Mouse (Mus musculus): ENCODE results near the gene Mapk14. TPM values are rescaled to one million over a fixed set of nuclear protein-coding genes. Genes with fewer than 3 reads are reported as not detected.

Mapk14 gene
- polyA plus RNA-seq, 1 experiment from 2014 or later = 30.0 TPM

DNA sequence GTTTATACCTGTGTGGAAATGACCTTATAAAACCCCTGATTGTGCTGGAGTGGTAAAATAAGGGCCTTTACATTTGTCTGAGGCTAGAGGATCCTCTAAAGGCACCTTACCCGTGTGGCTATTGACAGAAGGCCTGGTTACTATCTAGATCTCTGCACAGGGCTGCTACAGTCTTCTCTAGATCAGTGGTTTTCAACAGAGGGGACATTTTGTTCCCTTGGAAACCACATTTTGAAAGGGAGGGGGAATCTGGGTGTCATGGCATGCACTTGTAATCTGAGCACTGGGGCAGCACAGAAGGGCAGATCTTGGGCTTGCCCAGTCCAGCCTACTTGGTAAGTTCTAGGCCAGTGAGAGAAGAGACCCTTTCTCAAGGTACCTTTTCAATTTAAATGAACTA, 15.6 kb downstream of the Mapk14 start:
- no peak overlapping the region for H3K4me2 ChIP-seq (ENCODE audit: low read depth, low read length)
- no peaks in the 10 kb centered on the region for H3K36me3 ChIP-seq (ENCODE audit: control insufficient read depth, insufficient read depth, low read length)
- no peaks in the 10 kb centered on the region for H3K27me3 ChIP-seq (ENCODE audit: control insufficient read depth, insufficient read depth, low read length)
- WGBS = 42% methylated on average over 1 of the region's 1 CpGs
- no peak for ATAC-seq (ENCODE audit: low read depth)
- peaks cover 8% of the 10 kb centered on the region; the same call in 1 of the 2 replicates for H3K4me1 ChIP-seq (ENCODE audit: control insufficient read depth, insufficient read depth, low read length)
- H3K27ac ChIP-seq (ENCODE audit: low read depth, low read length) = no peak overlapping the region
- no peak overlapping the region for H3K9ac ChIP-seq (replicated peaks; ENCODE audit: low read depth, low read length)
- no peak overlapping the region for H3K4me3 ChIP-seq (ENCODE audit: low read depth, low read length)
- no peaks in the 10 kb centered on the region for H3K9me3 ChIP-seq (ENCODE audit: control insufficient read depth, low read length)

DNA sequence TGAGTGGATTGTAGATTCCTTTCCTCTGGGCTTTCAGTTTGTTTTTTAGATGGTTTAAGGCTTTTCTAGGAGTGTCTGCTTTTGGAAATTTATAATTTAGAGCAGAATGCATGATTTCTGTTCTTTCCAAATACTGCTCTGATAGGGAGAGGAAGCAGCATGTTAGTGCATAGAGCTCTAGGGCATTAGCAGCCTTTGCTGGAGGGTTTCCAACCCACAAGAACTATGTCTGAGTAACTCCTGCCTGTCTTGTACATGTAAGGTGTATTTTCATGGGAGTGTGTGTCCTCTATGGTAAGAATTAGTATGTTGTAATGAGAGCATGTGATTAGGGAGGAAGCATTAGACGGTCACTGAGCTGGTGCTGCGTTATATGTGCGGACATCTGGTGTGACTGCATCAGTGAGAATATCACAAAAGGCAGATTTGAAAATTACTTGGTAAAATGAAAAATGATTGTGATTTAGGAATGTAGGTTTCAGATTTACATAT, 16.1 kb downstream of the Mapk14 start:
- H3K36me3 ChIP-seq (ENCODE audit: control insufficient read depth, insufficient read depth, low read length) = no peaks in the 10 kb centered on the region
- no peak overlapping the region for H3K27ac ChIP-seq (ENCODE audit: low read depth, low read length)
- no peak overlapping the region for H3K4me2 ChIP-seq (ENCODE audit: low read depth, low read length)
- 86% methylated on average over 3 of the region's 3 CpGs for WGBS
- ATAC-seq (ENCODE audit: low read depth) = no peak
- no peak overlapping the region for H3K9ac ChIP-seq (replicated peaks; ENCODE audit: low read depth, low read length)
- H3K4me3 ChIP-seq (ENCODE audit: low read depth, low read length) = no peak overlapping the region
- peaks cover 8% of the 10 kb centered on the region; the same call in 1 of the 2 replicates for H3K4me1 ChIP-seq (ENCODE audit: control insufficient read depth, insufficient read depth, low read length)
- no peaks in the 10 kb centered on the region for H3K27me3 ChIP-seq (ENCODE audit: control insufficient read depth, insufficient read depth, low read length)
- no peaks in the 10 kb centered on the region for H3K9me3 ChIP-seq (ENCODE audit: control insufficient read depth, low read length)

DNA sequence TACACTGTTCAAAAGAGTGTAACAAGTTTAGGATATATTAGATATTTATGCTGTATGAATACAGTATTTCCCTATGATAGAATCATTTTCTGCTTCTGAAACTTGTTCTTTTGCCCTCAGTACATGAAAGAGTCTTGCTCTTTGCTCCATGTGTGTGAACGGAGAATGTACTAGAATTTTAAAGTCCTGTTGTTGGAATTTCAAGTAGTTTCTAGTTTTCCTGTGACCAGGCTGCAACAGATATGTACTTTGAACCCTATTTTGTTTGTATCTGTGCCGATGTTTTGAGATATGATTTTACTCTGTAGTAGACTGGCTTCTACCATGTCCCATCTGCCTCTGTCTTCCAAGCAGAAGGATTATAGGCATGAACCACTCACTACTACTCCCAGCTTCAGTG, 16.7 kb downstream of the Mapk14 start:
- ATAC-seq (ENCODE audit: low read depth) = no peak

DNA sequence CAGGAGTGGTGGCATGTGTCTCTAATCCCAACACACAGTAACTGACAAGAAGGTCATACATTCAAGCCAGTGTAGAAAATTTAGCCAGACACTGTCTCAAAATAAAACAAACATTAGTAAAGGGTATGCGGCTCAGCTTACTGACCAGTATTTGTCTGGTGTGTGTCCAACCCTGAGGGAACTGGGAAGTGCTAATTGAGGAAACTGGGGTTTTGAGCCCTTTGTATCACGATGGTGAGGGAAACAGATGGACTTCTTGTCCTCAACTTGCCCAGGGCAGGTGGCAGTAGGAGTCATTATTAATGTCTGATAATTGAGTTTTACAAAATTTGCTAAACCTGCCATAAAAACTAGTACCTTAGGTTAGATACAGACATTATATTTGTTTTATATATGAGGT, 17.9 kb downstream of the Mapk14 start:
- Histone ChIP-seq H3K4me3 (ENCODE audit: low read depth, low read length) (no peak overlapping the region), H3K4me1 (ENCODE audit: control insufficient read depth, insufficient read depth, low read length) (peaks cover 8% of the 10 kb centered on the region; the same call in 1 of the 2 replicates), H3K36me3 (ENCODE audit: control insufficient read depth, insufficient read depth, low read length) (no peaks in the 10 kb centered on the region), H3K9me3 (ENCODE audit: control insufficient read depth, low read length) (no peaks in the 10 kb centered on the region), H3K27me3 (ENCODE audit: control insufficient read depth, insufficient read depth, low read length) (no peaks in the 10 kb centered on the region), H3K27ac (ENCODE audit: low read depth, low read length) (no peak overlapping the region), H3K4me2 (ENCODE audit: low read depth, low read length) (no peak overlapping the region), H3K9ac (replicated peaks; ENCODE audit: low read depth, low read length) (no peak overlapping the region)
- 59% methylated on average over 2 of the region's 2 CpGs for WGBS
- no peak for ATAC-seq (ENCODE audit: low read depth)

More for the DNA sequence above, 16.7 kb downstream of the Mapk14 start:
- no peaks in the 10 kb centered on the region for H3K9me3 ChIP-seq (ENCODE audit: control insufficient read depth, low read length)
- no peak overlapping the region for H3K9ac ChIP-seq (replicated peaks; ENCODE audit: low read depth, low read length)
- H3K27ac ChIP-seq (ENCODE audit: low read depth, low read length) = no peak overlapping the region
- H3K36me3 ChIP-seq (ENCODE audit: control insufficient read depth, insufficient read depth, low read length) = no peaks in the 10 kb centered on the region
- no peak overlapping the region for H3K4me3 ChIP-seq (ENCODE audit: low read depth, low read length)
- peaks cover 8% of the 10 kb centered on the region; the same call in 1 of the 2 replicates for H3K4me1 ChIP-seq (ENCODE audit: control insufficient read depth, insufficient read depth, low read length)
- 96% methylated on average over 2 of the region's 2 CpGs for WGBS
- H3K4me2 ChIP-seq (ENCODE audit: low read depth, low read length) = no peak overlapping the region
- H3K27me3 ChIP-seq (ENCODE audit: control insufficient read depth, insufficient read depth, low read length) = no peaks in the 10 kb centered on the region

DNA sequence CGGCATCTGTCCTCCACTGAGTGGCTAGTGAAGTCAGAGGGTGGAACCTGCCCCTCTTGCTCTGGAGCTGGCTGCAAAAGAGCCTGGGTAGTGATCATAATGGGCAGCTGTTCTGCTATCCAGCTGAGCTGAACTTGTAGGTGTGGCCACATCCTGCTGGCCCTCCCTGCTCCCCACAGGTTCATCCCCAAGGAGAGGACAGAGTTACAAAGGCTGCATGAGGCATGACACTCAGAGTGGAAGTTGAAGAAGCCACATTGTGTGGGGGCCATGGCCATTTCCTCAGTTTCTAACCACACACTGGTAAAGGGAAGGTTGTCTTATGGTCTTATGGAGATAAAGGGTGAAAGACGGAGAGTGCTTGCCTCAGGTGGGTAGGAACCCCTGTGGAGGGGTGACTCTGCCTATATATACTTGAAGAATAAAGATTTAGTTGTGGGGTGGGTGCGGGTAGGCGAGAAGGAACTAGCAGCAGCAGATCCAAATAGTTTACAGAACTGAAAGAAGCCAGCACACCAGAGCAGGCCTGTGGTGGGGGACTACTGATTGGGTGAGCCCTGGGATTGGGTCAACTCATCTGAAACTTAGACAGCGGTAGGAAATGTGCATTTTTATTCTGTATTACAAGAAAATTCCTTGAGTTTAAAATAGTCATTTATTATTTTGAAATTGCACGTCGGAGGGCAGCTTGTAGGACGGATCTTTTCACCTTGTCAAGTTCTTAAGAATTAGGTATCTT, 18.6 kb downstream of the Mapk14 start:
- 88% methylated on average over 8 of the region's 8 CpGs for WGBS
- no peak for ATAC-seq (ENCODE audit: low read depth)

DNA sequence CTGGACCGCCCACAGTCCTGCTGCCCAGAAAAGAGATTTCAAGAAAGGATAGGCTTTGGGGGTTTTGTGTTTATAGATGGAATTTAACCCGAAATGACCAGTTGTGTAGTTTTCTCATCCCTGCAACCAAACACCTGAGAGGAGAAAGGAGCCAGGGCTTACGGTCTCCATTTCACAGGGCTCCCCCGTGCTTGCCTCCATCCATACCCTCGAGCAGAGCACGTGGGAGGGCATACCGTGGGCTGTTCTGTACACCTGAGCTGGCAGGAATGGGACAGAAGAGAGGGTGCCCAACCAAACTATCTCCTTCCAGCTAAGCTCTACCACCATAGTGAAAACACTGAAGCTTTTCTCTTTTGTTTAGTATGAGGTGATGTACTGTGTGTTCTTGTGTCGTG, 19.2 kb downstream of the Mapk14 start:
- WGBS = 95% methylated on average over 8 of the region's 8 CpGs
- Histone ChIP-seq H3K27ac (ENCODE audit: low read depth, low read length) (no peak overlapping the region), H3K27me3 (ENCODE audit: control insufficient read depth, insufficient read depth, low read length) (no peaks in the 10 kb centered on the region), H3K9ac (replicated peaks; ENCODE audit: low read depth, low read length) (no peak overlapping the region), H3K9me3 (ENCODE audit: control insufficient read depth, low read length) (no peaks in the 10 kb centered on the region), H3K4me2 (ENCODE audit: low read depth, low read length) (no peak overlapping the region), H3K4me3 (ENCODE audit: low read depth, low read length) (no peak overlapping the region), H3K36me3 (ENCODE audit: control insufficient read depth, insufficient read depth, low read length) (no peaks in the 10 kb centered on the region; the same call in 1 of the 2 replicates), H3K4me1 (ENCODE audit: control insufficient read depth, insufficient read depth, low read length) (peaks cover 8% of the 10 kb centered on the region; the same call in 1 of the 2 replicates)
- ATAC-seq (ENCODE audit: low read depth) = no peak

More for the DNA sequence above, 18.6 kb downstream of the Mapk14 start:
- no peak overlapping the region for H3K27ac ChIP-seq (ENCODE audit: low read depth, low read length)
- H3K27me3 ChIP-seq (ENCODE audit: control insufficient read depth, insufficient read depth, low read length) = no peaks in the 10 kb centered on the region
- H3K9me3 ChIP-seq (ENCODE audit: control insufficient read depth, low read length) = no peaks in the 10 kb centered on the region
- no peak overlapping the region for H3K9ac ChIP-seq (replicated peaks; ENCODE audit: low read depth, low read length)
- peaks cover 8% of the 10 kb centered on the region; the same call in 1 of the 2 replicates for H3K4me1 ChIP-seq (ENCODE audit: control insufficient read depth, insufficient read depth, low read length)
- no peak overlapping the region for H3K4me3 ChIP-seq (ENCODE audit: low read depth, low read length)
- no peak overlapping the region for H3K4me2 ChIP-seq (ENCODE audit: low read depth, low read length)
- H3K36me3 ChIP-seq (ENCODE audit: control insufficient read depth, insufficient read depth, low read length) = no peaks in the 10 kb centered on the region; the same call in 1 of the 2 replicates

DNA sequence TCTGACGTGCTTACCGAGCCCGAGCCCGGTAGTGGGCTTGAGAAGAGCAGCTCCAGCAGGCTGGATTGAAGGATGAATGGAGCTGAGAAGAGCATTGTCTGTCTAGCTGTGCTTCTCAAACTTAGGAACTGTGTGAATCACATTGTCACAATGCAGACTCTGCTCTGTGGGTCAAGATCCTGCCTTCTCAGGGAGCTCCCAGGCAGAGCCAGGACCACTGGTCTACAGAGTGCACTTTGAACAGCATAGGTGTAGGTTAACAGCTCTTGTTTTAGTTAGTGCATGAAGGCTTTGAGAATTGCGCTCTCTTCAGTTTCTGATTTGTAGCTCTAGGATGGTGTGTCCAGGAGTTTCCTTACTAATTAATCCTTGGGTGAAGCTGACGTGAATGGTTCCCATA, 20.1 kb downstream of the Mapk14 start:
- Histone ChIP-seq H3K27me3 (ENCODE audit: control insufficient read depth, insufficient read depth, low read length) (no peaks in the 10 kb centered on the region), H3K4me2 (ENCODE audit: low read depth, low read length) (no peak overlapping the region), H3K9me3 (ENCODE audit: control insufficient read depth, low read length) (no peaks in the 10 kb centered on the region), H3K4me3 (ENCODE audit: low read depth, low read length) (no peak overlapping the region), H3K9ac (replicated peaks; ENCODE audit: low read depth, low read length) (no peak overlapping the region), H3K4me1 (ENCODE audit: control insufficient read depth, insufficient read depth, low read length) (peaks cover 8% of the 10 kb centered on the region; the same call in 1 of the 2 replicates), H3K27ac (ENCODE audit: low read depth, low read length) (no peak overlapping the region), H3K36me3 (ENCODE audit: control insufficient read depth, insufficient read depth, low read length) (no peaks in the 10 kb centered on the region; the same call in 1 of the 2 replicates)
- ATAC-seq (ENCODE audit: low read depth) = no peak
- 92% methylated on average over 6 of the region's 6 CpGs for WGBS

DNA sequence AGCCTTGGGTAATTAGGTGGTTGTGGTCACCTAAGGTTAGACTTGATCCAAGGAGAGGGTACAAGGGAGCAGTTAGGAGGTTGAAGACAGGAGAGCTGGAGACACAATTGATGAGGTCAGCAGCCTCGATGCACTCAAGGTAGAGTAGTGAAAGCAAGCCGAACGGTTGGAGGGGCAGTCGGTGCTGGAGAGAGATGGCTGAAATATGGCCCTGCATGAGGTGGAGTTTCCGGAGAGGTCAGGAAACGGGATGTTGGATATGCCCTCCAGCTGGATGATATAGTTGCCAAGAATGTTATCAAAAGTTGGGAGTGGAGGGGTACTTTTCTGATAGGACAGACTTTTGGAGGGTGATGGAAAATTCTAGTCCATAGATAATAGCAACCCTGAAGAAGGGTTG, 21.2 kb downstream of the Mapk14 start:
- no peak for ATAC-seq (ENCODE audit: low read depth)

DNA sequence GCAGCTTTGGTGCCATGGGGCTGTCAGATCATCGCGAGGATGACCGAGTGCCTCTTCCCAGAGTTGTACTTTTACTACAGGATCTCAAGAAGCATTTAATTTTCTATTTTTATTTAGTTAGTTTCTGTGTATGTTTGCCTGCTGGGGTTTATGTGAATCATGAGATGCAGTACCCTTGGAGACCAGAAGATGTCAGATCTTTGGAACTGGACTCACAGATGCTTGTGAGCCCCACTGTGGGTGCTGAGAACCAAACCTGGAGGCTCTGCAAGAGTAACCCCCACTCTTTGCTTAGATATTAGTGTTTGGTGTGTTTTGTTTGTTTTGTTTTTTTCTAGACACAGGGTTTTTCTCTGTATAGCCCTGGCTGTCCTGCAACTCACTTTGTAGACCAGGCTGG, 22.9 kb downstream of the Mapk14 start:
- no peak overlapping the region for H3K9ac ChIP-seq (replicated peaks; ENCODE audit: low read depth, low read length)
- 94% methylated on average over 3 of the region's 3 CpGs for WGBS
- H3K27me3 ChIP-seq (ENCODE audit: control insufficient read depth, insufficient read depth, low read length) = no peaks in the 10 kb centered on the region
- H3K4me1 ChIP-seq (ENCODE audit: control insufficient read depth, insufficient read depth, low read length) = peaks cover 7% of the 10 kb centered on the region; the same call in 1 of the 2 replicates
- H3K4me3 ChIP-seq (ENCODE audit: low read depth, low read length) = no peak overlapping the region
- H3K9me3 ChIP-seq (ENCODE audit: control insufficient read depth, low read length) = no peaks in the 10 kb centered on the region
- no peak overlapping the region for H3K4me2 ChIP-seq (ENCODE audit: low read depth, low read length)
- H3K27ac ChIP-seq (ENCODE audit: low read depth, low read length) = no peak overlapping the region
- no peaks in the 10 kb centered on the region; the same call in 1 of the 2 replicates for H3K36me3 ChIP-seq (ENCODE audit: control insufficient read depth, insufficient read depth, low read length)
- ATAC-seq (ENCODE audit: low read depth) = no peak

More for the DNA sequence above, 21.2 kb downstream of the Mapk14 start:
- no peak overlapping the region for H3K9ac ChIP-seq (replicated peaks; ENCODE audit: low read depth, low read length)
- no peaks in the 10 kb centered on the region for H3K9me3 ChIP-seq (ENCODE audit: control insufficient read depth, low read length)
- peaks cover 8% of the 10 kb centered on the region; the same call in 1 of the 2 replicates for H3K4me1 ChIP-seq (ENCODE audit: control insufficient read depth, insufficient read depth, low read length)
- WGBS = 83% methylated on average over 6 of the region's 6 CpGs
- H3K4me2 ChIP-seq (ENCODE audit: low read depth, low read length) = no peak overlapping the region
- no peaks in the 10 kb centered on the region for H3K27me3 ChIP-seq (ENCODE audit: control insufficient read depth, insufficient read depth, low read length)
- no peak overlapping the region for H3K4me3 ChIP-seq (ENCODE audit: low read depth, low read length)
- H3K27ac ChIP-seq (ENCODE audit: low read depth, low read length) = no peak overlapping the region
- H3K36me3 ChIP-seq (ENCODE audit: control insufficient read depth, insufficient read depth, low read length) = no peaks in the 10 kb centered on the region; the same call in 1 of the 2 replicates
